Comparison of ENCODE assay signal across 8 mouse cellular contexts in genomic region chr17:35673416-35674035, GRCm38 (mm10). TPM values are rescaled to one million over a fixed set of nuclear protein-coding genes. Genes with fewer than 3 reads are reported as not detected.
DNase-seq lines count a peak whose midpoint lies in the region; ATAC-seq lines count a peak whose summit lies in the region.

Gene Gtf2h4 (minus strand): TSS chr17:35673739.

- no peaks in the 10 kb centered on the region for H3K27me3 ChIP-seq in hindbrain, embryonic 15.5 days

- under 1% methylated on average over 23 of the region's 23 CpGs for WGBS in hindbrain, embryonic 15.5 days

- H3K4me2 ChIP-seq in hindbrain, embryonic 15.5 days, result peak within 1 kb of the TSS; percentile 79

- no peaks in the 10 kb centered on the region for H3K9me3 ChIP-seq in hindbrain, embryonic 15.5 days

- H3K9ac ChIP-seq in hindbrain, embryonic 15.5 days, result peak within 1 kb of the TSS; percentile 82

- H3K4me1 ChIP-seq in hindbrain, embryonic 15.5 days (replicated peaks), result peaks cover 9% of the 10 kb centered on the region

- peak within 1 kb of the TSS; percentile 66 for H3K27ac ChIP-seq in hindbrain, embryonic 15.5 days (replicated peaks)

- DNase-seq in WW6 (ENCODE audit: low read depth, low spot score), result peak; percentile 89
- peak; percentile 80 to 91 for DNase-seq in cerebellum, postnatal 36 days
- peak; percentile 77 to 96 for DNase-seq in frontal cortex, postnatal 36 days (ENCODE audit: low spot score in 2 of 2)
- peak; percentile 95 for DNase-seq in left cerebral cortex, adult 11 months (ENCODE audit: low spot score)
- DNase-seq in lung, postnatal 4 days, result peak; percentile 86 to 92
- peak; percentile 95 for DNase-seq in retina, postnatal 7 days (ENCODE audit: low read depth, low spot score)
- DNase-seq in urinary bladder, postnatal 14 days (ENCODE audit: low spot score), result peak; percentile 90

- no peaks in the 10 kb centered on the region for H3K36me3 ChIP-seq in hindbrain, embryonic 15.5 days

- peak within 1 kb of the TSS; percentile 67 for H3K4me3 ChIP-seq in hindbrain, embryonic 15.5 days

- peak; percentile 97 for ATAC-seq in hindbrain, embryonic 15.5 days (ENCODE audit: low FRiP score, low read depth)

RNA-seq across cellular contexts. Expression of gene Gtf2h4, which starts in this region (rescaled TPM):
- 23.7 and 24.8 TPM in 2 replicates for polyA plus RNA-seq in hindbrain, embryonic 15.5 days (2015; fragmentation: Nextera tagmentation; extraction: Ambion mirVana)

Comparison
In these comparisons a context has a peak if more than half of its experiments do, and no peak if none do; other contexts are left out.
1. Peak in every context shown above with its lines: DNase-seq, ATAC-seq, H3K4me3 ChIP-seq and H3K27ac ChIP-seq.